Mouse (Mus musculus) heart, adult 9 months (tissue): Measurements from ENCODE around the gene Gdpd5.
"Not testable (repeated sequence)": the region's sequence is repeated elsewhere in the genome, so short reads cannot be mapped to it uniquely, and the experiment has no call there.

ENCODE experiments used
- DNase-seq, 2 experiments: peaks; one replicate each; pipeline ENCODE4 v3.0.0; 2022; ENCODE audit warnings: low spot score in 2 of 2

Gdpd5 gene

DNA sequence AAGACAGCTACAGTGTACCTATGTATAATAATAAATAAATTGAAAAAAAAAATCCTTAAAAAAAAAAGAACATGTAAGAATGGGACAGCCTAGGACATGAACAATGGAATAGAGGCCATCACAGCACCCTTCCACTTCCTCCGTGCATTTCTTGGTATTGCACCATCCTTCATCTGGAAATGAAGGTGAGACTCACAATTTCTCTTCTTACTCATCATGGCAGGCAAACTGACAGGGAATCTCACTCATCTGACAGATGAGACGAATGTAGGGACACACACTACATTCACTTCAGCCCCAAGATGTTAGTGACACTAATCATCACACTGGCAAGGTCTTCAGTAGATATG is 94.3 kb downstream of the Gdpd5 start:
- DNase-seq, result no peak

DNA sequence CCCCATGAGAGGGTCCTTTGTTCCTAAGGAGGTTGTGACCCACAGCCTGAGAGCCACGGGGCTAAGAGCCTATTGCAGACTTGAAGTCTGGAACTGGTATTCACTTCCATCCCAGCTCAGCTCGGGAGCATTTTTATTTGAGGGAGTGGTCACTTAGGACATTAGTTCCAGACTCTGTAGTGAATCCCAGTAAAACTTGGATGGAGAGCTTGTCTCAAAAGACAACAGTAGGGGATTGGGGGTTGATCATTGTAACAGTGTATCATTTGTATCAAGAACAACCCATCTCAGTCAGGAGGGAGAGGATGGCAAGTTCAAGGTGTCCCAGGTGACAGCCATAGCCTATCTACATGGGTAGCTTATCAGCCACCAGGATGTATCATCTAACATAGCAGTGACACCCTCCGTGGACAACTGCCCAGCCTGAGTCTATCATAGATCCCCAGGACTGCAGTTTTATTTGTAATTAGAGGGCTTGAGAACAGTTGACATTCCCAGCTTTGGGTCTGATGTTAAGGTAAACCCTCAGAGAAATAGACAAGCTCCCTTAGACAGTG is 95.4 kb downstream of the Gdpd5 start:
- no peak for DNase-seq

DNA sequence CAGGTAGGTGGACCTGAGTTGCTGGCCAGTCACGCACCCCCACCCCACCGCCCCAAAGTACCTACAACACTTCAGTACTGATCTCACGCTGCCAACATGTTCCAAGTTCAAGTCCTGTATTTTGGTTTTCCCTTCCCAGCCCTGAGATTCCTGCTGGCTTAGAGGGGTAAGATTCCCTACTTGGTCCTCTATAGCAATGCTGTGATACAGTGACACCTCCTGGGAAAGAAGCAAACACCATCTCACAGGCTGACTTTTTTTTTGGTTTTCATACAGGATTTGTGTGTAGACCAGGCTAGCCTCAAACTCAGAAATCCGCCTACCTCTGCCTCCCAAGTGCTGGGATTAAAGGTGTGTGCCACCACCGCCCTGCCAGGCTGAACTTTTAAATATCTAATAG is 96.0 kb downstream of the Gdpd5 start:
- no peak for DNase-seq

DNA sequence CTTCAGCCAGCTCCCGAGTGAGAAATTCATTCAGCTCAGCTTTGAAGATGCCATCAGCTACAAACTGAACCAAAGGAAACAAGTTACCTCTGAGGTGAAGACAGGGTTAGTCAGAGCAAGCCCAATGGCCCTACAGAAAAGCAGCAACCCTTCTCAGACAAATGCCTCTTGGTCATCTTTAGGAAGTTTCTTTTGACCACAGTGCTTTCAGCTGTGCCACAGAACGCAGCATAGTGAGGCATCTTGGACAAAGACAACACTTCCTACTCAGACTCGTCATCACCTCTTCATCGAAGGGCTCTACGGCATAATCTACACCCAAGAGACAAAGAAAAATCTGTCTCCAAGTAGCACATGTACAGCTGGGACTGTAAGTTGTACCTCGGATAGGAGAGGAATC is 101.4 kb downstream of the Gdpd5 start:
- no peak for DNase-seq

DNA sequence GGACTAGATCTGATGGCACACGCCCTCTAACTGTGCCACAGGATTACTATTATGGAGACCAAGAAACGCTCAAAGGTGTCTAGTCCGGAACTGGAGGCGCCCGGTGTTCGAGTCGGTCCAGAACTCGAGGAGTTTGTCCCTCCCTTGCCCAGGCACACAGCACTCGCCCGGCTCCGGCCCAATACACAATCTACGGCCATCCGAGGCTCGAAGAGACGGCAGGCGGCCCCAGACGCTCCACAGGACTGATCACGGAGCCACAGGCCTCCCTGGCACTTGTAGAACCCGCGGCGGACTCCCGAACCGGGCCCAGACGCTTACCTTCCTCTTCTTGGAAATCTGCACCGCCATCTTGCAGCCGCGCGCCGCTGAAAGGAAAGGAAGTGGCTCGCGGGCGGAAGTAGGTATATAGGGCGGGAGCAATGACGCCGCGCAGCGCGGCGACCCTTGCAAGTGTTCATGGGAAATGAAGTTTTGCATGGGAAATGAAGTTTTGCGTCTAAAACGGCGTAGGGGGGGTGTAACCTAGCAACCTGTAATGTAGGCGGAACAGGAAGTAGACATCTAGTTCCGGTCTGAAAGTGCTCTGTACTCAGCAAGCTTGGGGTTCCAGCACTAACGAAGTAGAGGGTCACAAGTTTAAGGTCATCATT is 102.2 kb downstream of the Gdpd5 start, which contains the start of gene Rps3:
Gene Rps3, minus strand, starts transcription at position 468 of the 653 bp plus-strand sequence.
- DNase-seq, result peak; percentile 95 to 96

DNA sequence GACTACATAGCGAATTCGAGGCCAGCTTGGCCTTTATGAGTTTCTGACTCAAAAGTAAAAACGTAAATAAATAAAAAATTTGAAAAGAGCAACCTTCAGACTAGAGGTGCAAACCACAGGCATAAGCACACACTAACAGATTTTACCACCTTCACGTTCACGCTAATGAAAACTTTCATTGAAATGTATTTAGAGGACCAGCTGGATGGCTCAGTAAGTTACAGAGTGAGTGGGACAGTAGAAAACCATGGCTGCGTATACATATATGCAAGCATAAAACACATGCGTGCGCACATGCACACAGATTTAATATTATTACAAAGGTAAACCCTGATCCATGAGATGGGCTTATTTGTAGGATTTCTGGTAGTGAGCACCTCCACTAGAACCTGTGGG is 102.7 kb downstream of the Gdpd5 start:
- DNase-seq, result no peak

DNA sequence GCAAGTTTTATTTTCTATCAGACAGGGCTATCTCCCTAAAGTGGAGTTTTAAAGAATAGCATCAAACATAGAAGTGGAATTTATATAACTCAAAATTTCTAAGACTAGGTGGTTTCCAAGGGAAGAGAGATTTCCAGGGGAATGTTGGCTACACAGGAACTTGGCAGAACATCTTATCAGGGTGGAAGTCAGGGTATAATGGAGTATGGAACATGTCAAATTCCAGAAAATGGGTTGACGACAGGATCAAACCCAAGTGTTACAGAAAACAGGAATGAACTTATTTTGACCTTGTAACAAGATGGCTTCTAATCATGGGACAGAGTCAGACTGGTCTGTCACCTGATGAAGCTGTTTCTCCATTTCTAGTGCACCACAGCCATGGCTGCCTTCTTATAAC is 103.5 kb downstream of the Gdpd5 start:
- DNase-seq, result no peak

DNA sequence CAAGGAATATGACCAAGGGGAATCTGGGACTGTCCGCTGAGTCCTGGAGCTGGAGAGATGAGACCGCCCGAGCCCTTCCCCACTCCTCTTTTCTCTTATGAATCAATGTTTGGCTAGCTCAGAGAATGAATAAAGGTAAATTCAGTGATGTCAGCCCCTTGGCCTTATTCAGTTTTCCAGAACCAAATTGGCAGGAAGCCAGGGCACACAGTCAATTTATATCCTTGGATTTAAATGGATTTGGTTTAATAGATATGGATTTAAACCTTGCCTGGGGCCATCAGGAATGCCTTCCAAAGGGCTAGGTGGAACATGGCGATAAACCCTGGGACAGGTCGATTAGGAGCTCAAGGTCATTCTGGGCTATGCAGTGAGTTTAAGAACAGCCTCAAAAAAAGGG is 108.5 kb downstream of the Gdpd5 start:
- DNase-seq, result no peak

DNA sequence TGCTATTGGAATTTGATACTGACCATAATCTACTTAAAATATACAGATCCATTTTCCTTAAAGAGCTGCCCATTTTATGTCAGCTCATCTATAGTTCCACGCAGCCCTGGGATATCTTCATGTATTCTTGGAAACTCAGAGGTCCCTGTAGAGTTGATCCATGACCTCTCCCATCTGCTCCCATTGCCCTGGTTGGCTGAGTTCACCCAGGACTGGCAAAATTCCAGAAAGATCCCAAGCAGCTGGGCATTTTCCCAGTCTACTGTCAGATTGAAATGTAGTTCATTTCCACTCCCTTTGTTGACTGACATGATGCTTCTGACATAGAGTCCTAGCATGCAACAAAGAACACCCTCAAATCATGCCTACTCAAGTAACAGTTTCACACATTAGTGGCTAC is 117.9 kb downstream of the Gdpd5 start:
- no peak for DNase-seq

DNA sequence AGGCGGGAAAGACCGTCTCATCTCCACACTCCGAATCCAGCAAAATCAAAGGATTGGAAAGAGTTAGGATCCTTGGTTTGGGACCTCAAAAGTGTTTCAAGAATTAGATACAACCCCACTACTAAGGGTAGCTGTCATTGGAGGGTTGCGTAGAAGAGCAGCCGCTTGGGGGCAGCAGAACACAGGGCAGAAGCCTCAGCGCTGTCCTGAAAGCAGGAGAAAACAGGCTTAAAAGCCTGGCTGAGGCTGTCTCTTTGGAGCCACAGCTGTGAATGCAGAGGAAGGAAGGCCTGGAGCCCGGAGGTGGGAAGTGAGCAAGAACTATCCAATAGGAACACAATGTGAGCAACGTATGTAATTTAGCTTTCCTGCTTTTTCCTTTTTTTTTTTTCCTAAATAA is 119.0 kb downstream of the Gdpd5 start:
- DNase-seq, result peak; percentile 56 to 74

DNA sequence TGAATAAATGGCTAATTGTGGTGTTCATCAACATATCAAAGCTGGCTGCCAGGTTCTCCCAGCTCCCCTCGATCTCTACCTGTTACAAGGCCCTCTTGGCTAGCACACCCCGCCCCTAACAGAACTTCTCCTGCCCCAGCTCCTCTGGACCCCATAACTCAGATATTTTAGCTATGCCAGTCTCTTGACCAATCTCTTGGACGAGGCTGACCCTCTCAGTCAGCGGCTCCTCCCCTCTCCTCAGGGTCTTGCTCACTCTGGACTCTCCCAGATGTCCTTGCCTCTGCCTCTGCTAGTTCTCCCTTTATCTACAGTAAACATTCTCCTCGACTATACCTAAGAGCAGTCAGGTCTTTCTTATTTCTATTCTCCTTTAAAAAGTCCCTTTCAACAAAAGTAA is 119.4 kb downstream of the Gdpd5 start:
- DNase-seq, result no peak

DNA sequence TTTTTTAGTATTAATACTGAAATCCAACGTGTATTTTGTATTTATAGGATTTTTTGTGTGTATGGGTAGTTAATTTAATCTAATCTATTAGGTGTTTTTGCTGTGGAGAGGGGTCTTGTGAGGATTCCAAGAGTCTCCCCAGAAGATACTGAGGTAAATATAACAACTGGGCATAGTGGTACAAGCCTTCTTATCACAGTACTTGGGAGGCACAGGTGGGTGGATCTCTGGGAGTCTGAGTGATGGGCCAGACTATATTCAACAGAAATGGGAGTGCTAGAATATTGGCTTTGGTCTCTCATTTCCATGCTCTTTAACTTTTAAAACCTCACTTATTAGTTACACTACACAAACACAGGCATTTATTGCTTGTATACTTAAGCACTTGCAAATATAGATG is 119.9 kb downstream of the Gdpd5 start:
- DNase-seq, result no peak

DNA sequence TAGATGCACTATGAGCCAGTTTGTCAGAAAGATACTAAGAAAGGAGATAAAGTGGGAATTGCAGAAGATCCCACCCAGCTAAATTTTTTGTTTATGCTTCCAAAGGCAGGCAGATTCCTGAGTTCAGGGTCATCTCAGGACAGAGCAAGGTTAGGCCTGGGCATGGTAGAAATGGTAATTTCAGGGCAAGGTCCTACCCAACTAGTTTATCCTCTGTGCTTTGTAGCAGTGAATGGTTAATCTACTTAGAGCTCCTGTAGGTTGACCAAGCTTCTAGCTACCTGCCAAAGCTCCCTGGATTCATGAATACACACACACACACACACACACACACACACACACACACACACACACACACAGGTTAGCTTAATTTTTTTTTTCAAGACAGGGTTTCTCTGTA is 123.3 kb downstream of the Gdpd5 start:
- DNase-seq, result no peak

DNA sequence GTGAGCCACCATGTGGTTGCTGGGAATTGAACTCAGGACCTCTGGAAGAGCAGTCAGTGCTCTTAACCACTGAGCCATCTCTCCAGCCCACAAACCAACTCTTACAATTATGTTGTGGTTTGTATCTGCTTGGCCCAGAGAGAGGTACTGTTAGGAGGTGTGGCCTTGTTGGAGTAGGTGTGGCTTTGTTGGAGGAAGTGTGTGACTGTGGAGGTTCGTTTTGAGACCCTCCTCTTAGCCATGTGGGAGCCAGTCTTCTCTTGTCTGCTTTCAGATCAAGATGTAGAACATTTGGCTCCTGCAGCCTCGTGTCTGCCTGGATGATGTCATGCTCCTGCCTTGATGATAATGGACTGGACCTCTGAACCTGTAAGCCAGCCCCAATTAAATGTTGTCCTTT is 127.0 kb downstream of the Gdpd5 start:
- not testable (repeated sequence) for DNase-seq

DNA sequence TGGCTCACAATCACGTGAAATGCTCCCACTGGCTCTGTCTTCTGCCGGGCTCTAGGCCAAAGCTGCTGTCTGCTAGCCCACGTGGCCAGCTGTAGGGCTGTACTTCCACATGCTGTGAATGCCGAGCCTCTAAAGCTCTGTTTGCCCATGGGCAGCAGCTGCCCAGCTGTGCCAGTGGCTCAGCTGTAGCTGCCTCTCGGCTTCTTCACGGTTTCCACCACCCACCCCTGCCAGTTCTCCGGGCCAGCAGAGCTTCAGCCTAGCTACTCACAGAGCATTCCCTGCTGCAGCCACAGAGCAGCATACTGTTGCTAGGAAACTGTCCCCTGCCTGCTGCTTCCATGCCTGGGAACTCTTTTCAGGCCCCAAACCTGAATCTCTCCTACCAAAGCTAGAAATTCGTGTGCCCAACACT is 128.9 kb downstream of the Gdpd5 start:
- DNase-seq, result peak; percentile 53 to 57
